Mouse (Mus musculus): Measurements from ENCODE around the gene Mllt11.

The Mllt11 gene

DNA sequence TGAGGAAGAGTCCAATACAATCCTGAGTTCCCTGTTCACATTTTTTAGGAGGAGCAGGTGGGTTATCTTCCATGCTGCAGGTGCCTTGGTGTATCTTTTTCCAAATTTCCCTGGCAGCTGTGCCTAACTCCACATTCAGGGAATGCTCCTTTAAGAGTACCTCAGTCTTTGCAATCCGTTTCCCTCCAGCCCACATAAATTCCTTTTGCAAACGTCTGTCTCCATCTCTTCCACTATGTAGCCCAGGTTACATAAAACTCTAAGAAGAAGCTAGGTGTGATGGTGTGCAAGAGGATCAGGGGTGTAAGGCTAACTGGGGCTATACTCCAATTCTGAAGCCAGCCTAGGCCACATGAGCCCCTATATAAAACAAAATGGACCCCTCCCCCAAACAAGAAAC lies 11.1 kb upstream of the Mllt11 start:
- 46% methylated on average over 2 of the region's 2 CpGs for WGBS

GRCm38 (mm10) chr3:95241498-95241897 lies 9.5 kb upstream of the Mllt11 start, which contains the start of gene Gm128:
Gene Gm128 (minus strand): TSS chr3:95241598.
- WGBS, result 66% methylated on average over 7 of the region's 7 CpGs

DNA sequence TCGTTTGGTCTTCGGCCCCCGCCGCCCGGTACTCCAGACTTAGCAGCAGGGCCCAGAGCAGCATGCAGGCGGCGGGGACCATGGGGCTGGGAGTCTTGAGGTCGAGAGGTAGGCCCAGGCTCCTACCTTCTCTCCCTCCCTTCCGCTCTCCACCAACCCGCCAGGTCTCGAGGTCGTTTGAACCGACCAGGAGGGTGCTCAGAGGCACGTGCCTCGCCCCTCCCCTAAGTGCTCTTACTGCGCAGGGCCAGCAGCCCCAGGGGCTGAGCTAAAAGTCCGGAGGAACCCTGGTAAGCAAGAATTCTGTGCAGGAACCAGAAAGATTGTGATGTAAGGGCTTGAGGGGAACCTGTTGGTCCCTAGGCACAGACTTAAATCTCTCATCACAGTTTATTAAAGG lies 8.9 kb upstream of the Mllt11 start:
- WGBS, result 53% methylated on average over 17 of the region's 17 CpGs

GRCm38 (mm10) chr3:95239971-95240370 lies 8.0 kb upstream of the Mllt11 start:
- 87% methylated on average over 12 of the region's 12 CpGs for WGBS

DNA sequence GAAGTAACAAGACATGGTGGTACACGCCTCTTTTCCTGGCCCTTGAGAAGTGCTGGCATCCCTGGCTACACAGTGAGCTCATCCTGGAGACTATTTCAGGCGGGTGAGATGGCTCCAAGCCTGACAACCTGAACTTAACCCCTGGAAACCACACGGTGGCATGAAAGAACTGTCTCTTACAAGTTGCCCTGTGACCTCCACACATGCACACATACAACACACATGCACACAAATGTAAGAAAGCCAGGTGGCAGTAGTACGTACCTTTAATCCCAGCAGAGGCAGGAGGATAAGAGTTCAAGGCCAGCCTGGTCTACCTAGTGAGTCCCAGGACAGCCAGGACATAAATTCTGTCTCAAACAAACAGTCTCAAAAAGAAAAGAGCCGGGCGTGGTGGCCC lies 7.1 kb upstream of the Mllt11 start:
- WGBS, result 79% methylated on average over 6 of the region's 6 CpGs

DNA sequence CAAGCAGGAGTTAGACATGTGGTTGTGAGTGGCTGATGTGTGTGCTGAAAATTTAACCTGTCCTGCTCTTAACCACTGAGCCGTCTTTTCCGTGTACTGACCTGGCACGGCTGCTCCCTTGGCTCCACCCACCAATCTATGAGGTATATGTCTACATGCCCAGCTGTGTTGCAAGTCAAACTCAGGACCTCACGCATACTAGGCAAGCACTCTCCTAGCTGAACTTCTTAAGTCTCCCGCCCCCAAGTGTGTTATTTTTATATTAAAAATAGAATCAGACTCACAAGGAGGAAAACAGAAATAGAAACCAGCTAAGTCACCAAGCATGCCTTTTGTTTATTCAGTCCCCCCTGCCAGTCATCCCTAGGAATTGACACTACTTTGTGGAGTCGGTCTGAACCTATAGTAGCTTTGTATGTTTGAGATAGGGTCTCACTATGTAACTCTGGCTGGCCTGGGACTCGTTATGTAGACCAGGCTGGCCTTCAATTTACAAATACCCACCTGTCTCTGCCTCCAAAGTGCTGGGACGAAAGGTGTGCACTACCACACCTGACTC lies 5.6 kb upstream of the Mllt11 start:
- 60% methylated on average over 8 of the region's 8 CpGs for WGBS

- WGBS, result 70% methylated on average over 23 of the region's 23 CpGs
Observed at GRCm38 (mm10) chr3:95235386-95236301, 3.7 kb upstream of the Mllt11 start.

- WGBS, result 82% methylated on average over 16 of the region's 16 CpGs
Observed at GRCm38 (mm10) chr3:95233303-95233980, 1.5 kb upstream of the Mllt11 start.

DNA sequence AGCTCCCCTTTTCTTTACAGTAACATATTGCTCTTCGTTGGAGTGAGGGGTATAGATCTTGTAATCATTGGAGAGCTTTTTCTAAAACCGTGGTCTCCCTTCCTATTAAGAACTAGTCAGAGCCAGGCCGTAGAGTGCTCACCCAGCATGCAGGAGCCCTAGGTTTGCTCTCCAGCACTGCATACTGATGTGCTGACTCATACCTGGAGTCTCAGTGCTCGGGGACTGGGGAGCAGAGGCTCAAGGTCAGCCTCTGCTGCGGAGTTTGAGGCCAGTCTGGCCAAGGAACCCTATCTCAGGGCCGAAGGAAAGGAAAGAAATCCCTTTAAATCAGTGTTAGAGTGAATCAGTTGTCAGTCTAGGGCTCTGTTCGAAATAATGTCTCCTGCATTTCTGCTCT lies 800 bp upstream of the Mllt11 start:
- WGBS, result 73% methylated on average over 7 of the region's 7 CpGs

GRCm38 (mm10) chr3:95230495-95231297 lies 1.3 kb downstream of the Mllt11 start:
- 27% methylated on average over 8 of the region's 8 CpGs for WGBS

- 4% methylated on average over 13 of the region's 13 CpGs for WGBS
Observed at GRCm38 (mm10) chr3:95229781-95230494, 2.0 kb downstream of the Mllt11 start.

GRCm38 (mm10) chr3:95228894-95229780 lies 2.8 kb downstream of the Mllt11 start:
- under 1% methylated on average over 43 of the region's 43 CpGs for WGBS

GRCm38 (mm10) chr3:95228148-95228893 lies 3.6 kb downstream of the Mllt11 start, which contains the start of gene Cdc42se1:
Gene Cdc42se1 (plus strand): TSS chr3:95228732.
- under 1% methylated on average over 64 of the region's 64 CpGs for WGBS

DNA sequence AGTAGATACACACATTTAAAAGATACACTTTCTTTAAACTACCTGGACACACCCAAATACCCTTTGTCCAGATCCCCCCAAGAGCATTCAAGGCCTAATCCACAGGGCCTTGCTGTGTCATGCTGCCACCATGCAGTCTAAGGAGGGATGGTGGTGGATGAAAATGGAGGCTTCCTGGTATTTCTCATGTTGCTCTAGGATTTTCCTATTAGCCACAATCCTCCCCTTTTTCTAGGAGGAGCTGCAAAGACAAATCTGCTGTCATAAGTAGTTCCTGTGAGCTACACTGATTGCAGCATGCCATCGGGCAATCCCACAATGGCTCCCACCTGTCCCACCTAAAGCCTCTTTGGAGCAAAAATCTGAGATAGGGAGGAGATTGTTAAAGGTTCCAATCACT lies 4.8 kb downstream of the Mllt11 start:
- 10% methylated on average over 1 of the region's 1 CpGs for WGBS

DNA sequence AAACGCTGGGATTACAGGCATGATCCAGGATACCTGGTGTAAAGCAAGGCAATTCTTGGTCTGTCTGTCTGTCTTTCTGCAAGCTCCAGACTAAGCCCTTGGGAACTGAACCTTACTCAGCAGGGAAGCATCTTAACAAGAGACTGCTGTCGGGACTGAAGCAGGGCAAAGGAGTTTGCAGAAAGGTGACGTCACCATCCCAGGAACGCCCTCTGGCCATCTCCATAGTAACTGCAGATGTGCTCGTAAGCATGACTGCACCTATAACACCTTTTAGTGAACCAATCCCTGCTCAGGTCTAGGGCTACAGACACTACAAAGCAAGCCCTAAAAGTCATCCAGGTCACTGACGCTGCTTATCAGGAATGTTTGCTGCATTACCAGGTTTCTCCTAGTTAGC lies 7.7 kb downstream of the Mllt11 start:
- WGBS, result 15% methylated on average over 6 of the region's 6 CpGs

- 87% methylated on average over 2 of the region's 2 CpGs for WGBS
Observed at GRCm38 (mm10) chr3:95223041-95223440, 8.9 kb downstream of the Mllt11 start.

- 79% methylated on average over 6 of the region's 6 CpGs for WGBS
Observed at GRCm38 (mm10) chr3:95218466-95219137, 13.4 kb downstream of the Mllt11 start.

DNA sequence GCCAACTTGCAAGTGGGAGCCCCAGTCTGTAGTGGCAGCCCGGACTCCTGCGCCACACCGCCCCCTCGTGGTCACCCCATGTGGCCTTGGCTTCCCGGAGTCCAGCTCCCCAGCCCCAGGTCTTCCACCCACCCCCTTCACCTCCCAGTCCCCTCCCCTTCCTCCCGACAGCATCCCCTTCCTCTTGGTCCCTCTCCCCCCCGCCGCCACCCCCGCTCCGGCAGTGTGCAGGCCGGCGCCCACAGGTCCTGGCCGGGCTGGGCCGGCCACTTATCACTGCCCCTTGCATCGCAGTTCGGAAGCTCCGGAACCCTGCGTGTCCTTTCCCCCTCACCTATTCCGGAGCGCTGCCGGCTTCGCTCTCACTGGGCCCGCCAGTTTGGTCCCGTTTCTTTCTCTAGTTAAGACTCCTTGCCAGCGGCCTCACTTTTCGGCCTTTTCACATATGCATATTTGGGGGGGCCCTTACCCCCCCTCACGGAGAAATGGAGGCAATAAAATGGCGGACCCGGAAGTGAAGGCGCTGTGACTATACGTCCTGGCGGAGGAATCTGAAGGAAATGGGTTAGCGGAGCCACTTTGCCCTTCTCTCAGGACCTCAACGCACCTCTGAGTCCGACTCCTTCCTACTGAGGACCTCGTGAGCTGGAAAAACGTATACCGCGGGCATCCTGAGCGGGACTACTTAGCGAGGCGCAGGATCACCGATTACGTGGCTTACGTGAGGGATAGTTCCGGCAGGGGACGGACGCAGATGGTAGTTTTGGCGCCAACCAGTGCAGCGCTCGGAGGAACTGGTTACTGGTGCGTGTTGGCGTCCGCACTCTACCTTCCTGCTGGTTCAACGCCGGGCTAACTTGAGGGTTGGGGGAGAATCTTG lies 14.5 kb downstream of the Mllt11 start, which contains the start of gene Gabpb2:
Gabpb2 (minus strand) TSS at position 662 of the 880 bp plus-strand sequence.
- WGBS, result under 1% methylated on average over 56 of the region's 56 CpGs
